Mouse (Mus musculus) embryonic fibroblast, embryonic 13.5 days (primary cell): ENCODE measurements around the gene Gucy1b1. TPM values are rescaled to one million over a fixed set of nuclear protein-coding genes. Genes with fewer than 3 reads are reported as not detected.

Experiments used
- H3K27ac ChIP-seq: 2 replicates; pipeline ENCODE4 v1.5.1; 2012; ENCODE audit warnings: low read length, control low read depth, inconsistent platforms; ENCODE audit not compliant: insufficient read depth
- H3K4me1 ChIP-seq: 2 replicates; pipeline ENCODE4 v1.6.1; 2011; ENCODE audit warnings: low read length; ENCODE audit not compliant: control insufficient read depth, insufficient read depth
- H3K4me3 ChIP-seq: 2 replicates; pipeline ENCODE4 v1.5.1; 2011; ENCODE audit warnings: mild to moderate bottlenecking, control low read depth, low read length; ENCODE audit not compliant: insufficient read depth
- CTCF ChIP-seq: IDR thresholded peaks from 2 replicates; pipeline ENCODE4 v1.5.1; 2011; ENCODE audit warnings: mild to moderate bottlenecking, control low read depth, low read length, moderate library complexity, borderline replicate concordance; ENCODE audit not compliant: insufficient read depth
- POLR2A ChIP-seq: IDR thresholded peaks from 2 replicates; pipeline ENCODE4 v1.6.1; 2011; ENCODE audit warnings: low read depth, mild to moderate bottlenecking, control low read depth, low read length, moderate library complexity
- polyA plus RNA-seq: library from polyadenylated mRNA; stranded (reverse); fragments of >200 nt; gene quantifications from 2 replicates; pipeline ENCODE4 v1.2.4, GENCODE M21; 2011; ENCODE audit warnings: low read depth; ENCODE audit not compliant: missing spikeins, insufficient read length

Gucy1b1 gene
- polyA plus RNA-seq, 1 experiment, result 4.2 TPM

DNA sequence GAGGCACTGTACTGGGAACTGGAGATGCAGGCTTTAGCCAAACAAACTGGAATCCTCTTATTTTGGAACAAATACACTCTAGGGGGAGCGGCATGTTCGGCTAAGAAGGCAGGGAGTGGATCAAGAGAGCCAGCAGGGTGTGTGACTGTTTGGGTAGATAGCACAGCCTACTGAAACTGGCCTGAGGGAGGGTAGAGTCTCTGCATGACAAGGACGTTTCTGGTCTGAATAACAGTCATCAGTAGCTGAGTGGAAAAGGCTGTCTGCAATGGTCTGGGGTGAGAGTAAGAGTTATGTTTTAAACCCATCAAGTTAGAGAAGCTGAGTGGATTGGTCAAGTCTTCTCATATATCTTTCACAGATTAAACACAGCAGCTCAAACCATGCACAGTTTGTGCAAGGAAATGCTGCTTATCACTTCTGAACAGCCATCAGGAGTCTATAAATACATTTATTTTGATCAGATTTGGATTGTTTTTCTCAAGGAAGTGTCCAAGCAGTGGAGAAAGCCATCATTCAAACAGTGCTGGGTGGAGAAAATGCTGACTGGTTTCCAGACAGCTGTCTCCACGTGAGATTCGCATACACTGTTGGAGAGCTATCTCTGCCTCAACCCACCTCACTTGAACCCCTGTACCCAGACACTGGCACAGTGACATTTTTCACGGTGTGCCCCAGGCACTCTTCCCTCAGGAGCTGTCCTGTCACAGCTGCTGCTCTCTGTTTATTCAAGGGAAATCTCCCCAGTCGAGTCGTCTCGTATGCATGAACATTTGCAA, 12.9 kb downstream of the Gucy1b1 start:
- Histone ChIP-seq H3K4me1 (no peaks in the 10 kb centered on the region), H3K27ac (no peak overlapping the region)

DNA sequence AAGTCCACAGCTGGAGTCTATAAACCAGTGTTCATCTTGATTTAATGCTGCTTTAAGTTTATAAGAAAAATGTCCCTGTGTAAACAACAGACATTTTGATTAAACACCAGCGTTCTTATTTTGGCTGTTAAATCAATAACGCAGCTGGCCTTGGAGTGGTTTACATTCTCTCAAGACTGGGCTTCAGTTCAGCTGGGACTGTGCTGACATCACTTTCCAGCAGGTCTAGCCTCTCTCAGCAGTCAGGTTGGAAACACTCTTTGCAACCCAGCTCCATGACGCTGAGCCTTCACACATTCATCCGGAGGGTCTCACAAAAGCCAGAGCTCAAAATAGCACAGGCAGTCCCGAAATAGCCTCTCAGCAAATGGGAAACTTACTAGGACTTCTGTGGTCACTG, 17.3 kb downstream of the Gucy1b1 start:
- Histone ChIP-seq H3K4me1 (no peaks in the 10 kb centered on the region), H3K27ac (no peak overlapping the region), H3K4me3 (no peak overlapping the region)
- no peak for TF ChIP-seq POLR2A
- TF ChIP-seq CTCF, result no peak

More for the DNA sequence above, 12.9 kb downstream of the Gucy1b1 start:
- no peak overlapping the region for H3K4me3 ChIP-seq
- TF ChIP-seq POLR2A (no peak), CTCF (no peak)

DNA sequence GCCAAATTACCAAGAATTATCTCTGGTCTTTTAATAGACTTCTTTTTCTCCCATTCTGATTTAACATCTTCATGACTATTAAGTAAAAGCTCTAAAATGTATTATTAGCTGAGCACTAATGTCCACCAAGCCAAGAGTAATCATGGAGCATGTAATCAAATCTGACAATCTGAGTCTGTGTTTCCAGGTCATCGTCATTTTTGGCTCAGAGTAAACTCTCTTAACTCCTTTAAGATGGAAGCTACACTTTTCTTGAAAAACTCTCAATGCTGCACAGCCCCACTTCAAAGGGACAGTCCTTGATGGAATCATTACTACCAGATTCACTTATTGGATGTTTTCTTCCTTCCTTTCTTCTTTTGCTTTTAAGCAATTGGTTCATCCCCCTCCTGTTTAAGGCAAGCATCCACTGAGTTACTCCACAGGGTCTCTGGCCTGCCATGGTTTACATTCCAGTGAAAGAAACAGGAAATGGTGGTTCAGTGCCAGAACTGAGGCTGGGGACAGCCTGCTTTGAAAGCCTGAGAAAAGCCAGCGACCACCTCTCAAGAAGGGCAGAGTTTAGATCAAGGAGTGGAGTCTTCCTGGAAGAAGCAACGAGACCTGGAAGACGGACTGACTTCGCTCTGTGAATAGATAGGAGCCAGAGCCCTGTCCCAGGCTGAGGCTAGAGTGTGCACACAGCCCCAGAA, 20.1 kb downstream of the Gucy1b1 start:
- no peak overlapping the region for H3K27ac ChIP-seq
- H3K4me3 ChIP-seq, result no peak overlapping the region
- H3K4me1 ChIP-seq, result no peaks in the 10 kb centered on the region

DNA sequence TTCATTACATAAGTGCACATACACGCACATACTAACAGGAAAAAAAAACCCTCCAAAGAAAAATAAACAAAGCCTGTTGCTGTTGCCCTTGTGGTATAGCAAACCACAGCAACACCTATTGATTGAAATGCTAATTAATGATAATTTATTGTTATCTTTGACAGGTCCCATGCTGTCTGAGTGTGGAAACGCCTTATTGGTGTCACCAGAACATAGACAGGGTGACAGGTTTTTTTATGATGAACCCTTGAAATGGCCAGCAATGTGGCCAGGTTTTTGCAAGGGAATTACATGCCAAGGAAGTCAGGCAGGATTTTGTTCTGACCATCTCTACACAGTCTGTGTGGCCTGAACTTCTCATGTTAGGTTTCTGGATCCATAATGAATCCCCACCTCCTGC, 22.5 kb downstream of the Gucy1b1 start:
- H3K27ac ChIP-seq, result no peak overlapping the region

More for the DNA sequence above, 20.1 kb downstream of the Gucy1b1 start:
- no peak for TF ChIP-seq CTCF
- TF ChIP-seq POLR2A, result no peak

DNA sequence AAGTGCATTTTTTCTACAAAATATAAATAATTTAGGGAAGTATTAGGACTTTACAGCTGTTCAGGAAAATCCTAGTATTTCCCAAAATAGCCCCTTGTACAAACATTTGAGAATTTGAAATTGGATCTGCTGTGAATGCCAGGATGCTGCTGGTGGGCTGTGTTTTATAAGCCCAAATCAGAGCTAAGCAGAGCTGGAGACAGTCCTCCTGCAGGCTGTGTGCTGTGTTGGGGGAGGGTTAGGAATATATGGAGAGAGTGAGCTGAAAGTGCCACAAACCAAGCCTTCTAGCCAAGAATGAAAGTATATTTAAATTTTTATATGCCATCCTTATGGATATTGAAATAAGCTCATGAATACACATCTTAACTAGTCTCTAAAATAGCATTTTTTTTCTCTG, 23.0 kb downstream of the Gucy1b1 start:
- Histone ChIP-seq H3K4me3 (no peak overlapping the region), H3K4me1 (no peaks in the 10 kb centered on the region), H3K27ac (no peak overlapping the region)
- TF ChIP-seq POLR2A (no peak), CTCF (no peak)

More for the DNA sequence above, 22.5 kb downstream of the Gucy1b1 start:
- H3K4me1 ChIP-seq, result no peaks in the 10 kb centered on the region
- TF ChIP-seq POLR2A (no peak), CTCF (no peak)
- no peak overlapping the region for H3K4me3 ChIP-seq

DNA sequence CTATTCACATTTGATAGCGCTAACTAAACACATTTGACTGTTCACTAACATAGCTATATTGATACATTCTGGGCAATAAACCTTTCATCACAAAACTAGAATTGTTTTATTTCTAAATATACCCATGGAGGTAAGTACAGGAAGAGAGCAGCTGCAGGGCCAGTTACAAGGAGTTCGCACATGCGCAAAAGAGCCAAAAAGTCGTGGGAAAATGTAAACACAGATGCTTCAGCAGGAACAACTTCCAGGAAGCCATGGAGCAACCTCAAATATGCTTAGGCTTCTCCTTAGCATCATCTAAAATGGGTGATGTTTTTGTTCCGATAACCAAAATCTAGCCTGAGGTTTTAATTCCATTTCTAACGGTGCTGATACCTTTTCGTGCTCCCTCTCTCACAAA, 25.8 kb downstream of the Gucy1b1 start:
- TF ChIP-seq CTCF (no peak), POLR2A (no peak)
- H3K27ac ChIP-seq, result no peak overlapping the region
- H3K4me1 ChIP-seq, result no peaks in the 10 kb centered on the region
- H3K4me3 ChIP-seq, result no peak overlapping the region

DNA sequence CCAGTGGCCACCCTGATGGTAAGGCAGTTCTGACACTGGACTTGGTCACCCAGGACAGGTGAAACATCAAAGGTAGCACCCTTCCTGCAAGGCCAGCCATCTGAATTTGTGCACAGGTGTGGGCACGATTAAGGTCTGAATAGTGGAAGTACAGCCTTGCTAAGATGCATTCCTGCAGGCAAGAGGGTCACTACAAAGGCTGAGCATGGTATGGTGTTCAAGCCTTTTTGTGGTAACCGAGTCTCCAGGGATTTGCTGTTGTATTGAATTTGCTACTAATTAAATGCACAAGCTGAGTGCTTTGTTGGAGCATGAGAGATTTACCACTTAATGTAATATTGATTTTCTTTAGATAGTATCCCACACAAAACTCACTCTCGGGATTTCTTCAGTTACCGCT, 26.4 kb downstream of the Gucy1b1 start:
- Histone ChIP-seq H3K4me3 (no peak overlapping the region), H3K27ac (no peak overlapping the region), H3K4me1 (no peaks in the 10 kb centered on the region)
- TF ChIP-seq CTCF (no peak), POLR2A (no peak)

DNA sequence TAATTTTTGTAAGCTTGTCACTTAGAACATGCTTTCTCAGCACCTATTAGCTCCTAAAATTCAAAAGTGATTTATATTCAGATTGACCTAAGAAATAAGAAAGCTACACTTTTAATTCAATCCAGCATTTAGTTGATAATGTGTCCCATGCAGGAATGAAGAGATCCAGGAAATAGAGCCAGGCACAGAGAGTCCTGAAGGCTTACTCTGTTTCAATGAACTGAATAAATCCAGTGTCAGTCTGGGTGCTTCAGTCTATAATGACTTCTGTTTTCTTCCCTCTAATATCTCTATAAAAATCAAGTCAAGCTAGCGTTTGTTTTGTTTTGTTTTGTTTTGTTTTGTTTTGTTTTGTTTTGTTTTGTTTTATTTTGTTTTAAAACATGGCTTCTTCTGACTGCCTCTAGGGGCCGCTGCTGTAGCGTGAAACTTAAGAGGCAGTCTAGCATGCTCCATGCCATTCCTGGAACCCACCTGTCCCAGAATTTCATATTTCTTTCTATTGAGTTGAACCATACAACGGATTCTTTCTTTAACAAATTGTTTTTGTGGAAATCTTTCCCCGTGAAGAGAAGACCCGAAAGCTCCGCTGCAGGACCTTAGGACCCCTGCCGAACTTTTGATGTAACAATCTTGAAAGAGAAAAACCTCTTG, 27.3 kb downstream of the Gucy1b1 start:
- no peaks in the 10 kb centered on the region for H3K4me1 ChIP-seq
- TF ChIP-seq CTCF (peak; percentile 67), POLR2A (no peak)
- no peak overlapping the region for H3K27ac ChIP-seq
- H3K4me3 ChIP-seq, result no peak overlapping the region

DNA sequence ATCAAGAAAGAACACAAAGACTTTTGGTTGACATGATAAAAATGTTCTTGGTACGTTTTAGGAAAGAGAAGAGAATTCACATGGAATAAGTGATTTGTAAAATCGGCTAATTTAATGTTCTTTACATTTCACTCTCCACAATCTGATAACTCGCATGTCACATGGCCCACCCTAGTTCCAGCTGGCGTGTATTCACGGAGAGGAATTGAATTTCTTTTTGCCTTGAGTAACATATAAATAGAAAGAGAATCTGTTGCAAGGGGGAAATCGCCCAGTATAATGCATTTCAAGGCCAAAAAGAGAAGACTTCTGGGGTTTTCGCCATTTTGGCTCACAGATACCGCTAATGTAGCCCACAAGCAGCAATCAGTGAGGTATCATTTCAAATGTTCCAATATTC, 28.4 kb downstream of the Gucy1b1 start:
- Histone ChIP-seq H3K4me1 (no peaks in the 10 kb centered on the region), H3K27ac (no peak overlapping the region), H3K4me3 (no peak overlapping the region)
- no peak for TF ChIP-seq POLR2A
- no peak for TF ChIP-seq CTCF

DNA sequence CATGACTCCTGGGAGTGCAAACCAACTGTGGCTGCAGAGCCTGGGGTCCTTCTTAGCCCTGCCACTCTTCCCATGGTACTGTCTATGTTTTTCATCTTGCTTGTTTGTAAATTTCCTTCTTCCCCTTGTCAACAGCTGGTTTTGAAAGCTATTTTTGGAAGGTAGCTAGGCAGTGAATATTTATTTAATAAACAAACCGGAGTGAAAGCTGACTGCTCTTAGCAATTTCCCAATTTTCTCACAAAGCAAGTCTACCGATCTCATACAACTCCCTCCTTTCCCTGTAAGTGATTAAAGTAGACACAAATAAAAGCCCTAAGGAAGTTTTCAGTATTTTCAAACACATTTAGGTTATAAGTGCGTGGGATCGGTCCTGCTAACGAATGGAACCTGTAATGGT, 29.6 kb downstream of the Gucy1b1 start:
- H3K4me3 ChIP-seq, result no peak overlapping the region
- TF ChIP-seq POLR2A, result no peak
- TF ChIP-seq CTCF, result no peak
- H3K27ac ChIP-seq, result no peak overlapping the region
- no peaks in the 10 kb centered on the region for H3K4me1 ChIP-seq
